Mouse (Mus musculus) 3134 (cell line): ENCODE data around the gene Dlx4.

Experiments
- DNase-seq: peaks from one replicate; pipeline ENCODE4 v3.0.0-alpha.2; 2011; ENCODE audit warnings: low spot score; ENCODE audit not compliant: insufficient read length; ENCODE audit errors: extremely low read depth

The Dlx4 gene

DNA sequence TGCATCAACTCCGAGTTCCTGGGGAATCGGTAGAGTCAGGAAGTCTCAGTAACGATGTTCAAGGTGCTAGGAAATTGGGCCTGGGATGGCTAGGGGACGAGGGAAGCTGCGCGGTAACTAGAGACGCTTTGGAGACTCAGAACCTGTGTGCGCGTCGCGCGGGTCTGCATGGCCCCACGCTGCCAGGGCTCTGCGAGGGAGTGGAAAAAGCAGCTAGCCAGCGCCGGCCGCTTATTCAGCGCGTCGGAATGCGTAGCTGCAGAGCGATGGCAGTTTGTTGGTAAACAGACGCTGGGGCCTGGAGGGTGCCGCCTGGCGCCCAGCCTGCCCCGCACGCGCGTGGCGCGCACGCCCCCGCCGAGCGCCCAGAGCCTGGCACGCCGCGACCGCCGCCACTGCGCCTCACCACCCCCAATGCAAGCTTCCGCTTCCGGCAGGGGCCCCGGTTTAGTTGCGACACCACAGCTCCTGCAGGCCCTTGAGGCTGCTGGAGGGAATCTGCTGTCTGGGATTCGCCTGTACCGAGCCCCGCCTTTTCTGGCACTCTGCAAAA, at the start of gene Dlx4:
Gene Dlx4, minus strand, starts transcription at position 413 of the 553 bp plus-strand sequence.
- DNase-seq = peak; percentile 83

GRCm38 (mm10) chr11:95189863-95190262, 43.8 kb upstream of the Dlx4 start:
- DNase-seq = no peak

GRCm38 (mm10) chr11:95186826-95187225, 40.8 kb upstream of the Dlx4 start:
- peak; percentile 72 for DNase-seq

GRCm38 (mm10) chr11:95185700-95186099, 39.6 kb upstream of the Dlx4 start:
- DNase-seq = no peak

DNA sequence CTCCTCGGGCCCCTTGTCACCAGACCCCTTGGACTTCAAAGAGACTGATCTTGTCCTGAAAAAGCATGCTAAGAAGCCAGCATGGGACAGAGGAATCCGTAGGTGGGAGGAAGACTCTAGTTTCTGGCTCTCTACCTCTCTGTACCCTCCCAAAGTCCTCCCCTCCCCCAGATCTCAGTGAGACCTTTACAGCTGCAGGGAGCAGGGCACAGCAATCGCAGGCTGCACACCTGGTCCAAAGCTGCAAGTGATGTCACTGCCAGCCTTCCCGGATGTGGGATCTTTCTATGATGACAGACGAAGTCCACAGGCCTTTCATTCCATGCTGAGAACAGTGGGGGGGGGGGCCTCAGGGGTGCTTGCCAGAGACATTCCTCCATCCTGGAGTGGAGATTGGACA, 38.5 kb upstream of the Dlx4 start:
- DNase-seq = no peak

- DNase-seq = no peak
These were observed 33.2 kb upstream of the Dlx4 start for GRCm38 (mm10) chr11:95179311-95179710.

- DNase-seq = peak; percentile 88
These were observed 19.8 kb upstream of the Dlx4 start for GRCm38 (mm10) chr11:95165857-95166256.

DNA sequence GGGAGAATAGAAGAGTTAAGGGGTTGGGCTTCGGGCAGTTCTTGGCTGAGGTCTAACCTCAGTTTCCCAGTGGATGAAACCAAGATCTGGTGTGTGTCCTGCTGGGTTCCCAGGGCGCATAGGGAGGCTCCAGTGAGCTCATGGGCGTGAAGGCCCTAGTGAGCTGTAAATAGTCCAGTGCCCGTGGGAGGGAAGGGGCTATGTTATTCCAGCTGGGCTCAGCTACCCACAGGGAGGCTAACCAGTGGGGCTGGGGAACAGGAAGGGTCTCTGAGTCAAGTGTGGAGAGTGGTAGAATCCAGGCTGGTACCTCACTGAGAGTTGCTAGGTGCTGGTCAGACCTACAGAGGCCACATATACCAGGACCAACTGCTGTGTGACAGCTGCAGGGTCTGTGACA, 15.6 kb upstream of the Dlx4 start:
- no peak for DNase-seq

DNA sequence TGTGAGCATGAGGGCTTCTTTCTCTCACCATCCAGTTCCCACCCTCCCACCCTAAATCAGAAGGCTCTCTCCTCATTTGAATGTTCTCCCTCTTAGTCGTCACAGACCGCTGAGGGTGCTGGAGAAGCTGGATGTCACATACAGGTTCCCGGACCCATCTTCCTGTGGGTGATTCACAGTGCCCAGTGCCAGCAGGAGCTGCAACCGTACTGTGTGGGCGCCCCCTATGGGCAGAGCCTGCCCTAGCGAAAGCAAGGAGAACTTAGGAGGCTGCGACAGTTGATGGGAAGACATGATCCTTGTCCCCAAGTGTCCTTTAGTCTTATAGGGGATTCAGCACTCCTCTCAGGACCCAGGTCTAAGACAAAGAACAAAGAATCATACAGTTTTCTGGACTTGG, 14.6 kb upstream of the Dlx4 start:
- DNase-seq = peak; percentile 79

GRCm38 (mm10) chr11:95159763-95160371, 13.8 kb upstream of the Dlx4 start:
- peak; percentile 79 for DNase-seq

- peak; percentile 95 for DNase-seq
These were observed 11.8 kb upstream of the Dlx4 start for GRCm38 (mm10) chr11:95157872-95158271.

- no peak for DNase-seq
These were observed 11.3 kb upstream of the Dlx4 start for GRCm38 (mm10) chr11:95157356-95157755.

- DNase-seq = no peak
These were observed 9.4 kb upstream of the Dlx4 start for GRCm38 (mm10) chr11:95155511-95155910.

GRCm38 (mm10) chr11:95153681-95154080, 7.6 kb upstream of the Dlx4 start:
- peak; percentile 61 for DNase-seq

- DNase-seq = peak; percentile 77
These were observed 7.1 kb upstream of the Dlx4 start for GRCm38 (mm10) chr11:95153116-95153515.

DNA sequence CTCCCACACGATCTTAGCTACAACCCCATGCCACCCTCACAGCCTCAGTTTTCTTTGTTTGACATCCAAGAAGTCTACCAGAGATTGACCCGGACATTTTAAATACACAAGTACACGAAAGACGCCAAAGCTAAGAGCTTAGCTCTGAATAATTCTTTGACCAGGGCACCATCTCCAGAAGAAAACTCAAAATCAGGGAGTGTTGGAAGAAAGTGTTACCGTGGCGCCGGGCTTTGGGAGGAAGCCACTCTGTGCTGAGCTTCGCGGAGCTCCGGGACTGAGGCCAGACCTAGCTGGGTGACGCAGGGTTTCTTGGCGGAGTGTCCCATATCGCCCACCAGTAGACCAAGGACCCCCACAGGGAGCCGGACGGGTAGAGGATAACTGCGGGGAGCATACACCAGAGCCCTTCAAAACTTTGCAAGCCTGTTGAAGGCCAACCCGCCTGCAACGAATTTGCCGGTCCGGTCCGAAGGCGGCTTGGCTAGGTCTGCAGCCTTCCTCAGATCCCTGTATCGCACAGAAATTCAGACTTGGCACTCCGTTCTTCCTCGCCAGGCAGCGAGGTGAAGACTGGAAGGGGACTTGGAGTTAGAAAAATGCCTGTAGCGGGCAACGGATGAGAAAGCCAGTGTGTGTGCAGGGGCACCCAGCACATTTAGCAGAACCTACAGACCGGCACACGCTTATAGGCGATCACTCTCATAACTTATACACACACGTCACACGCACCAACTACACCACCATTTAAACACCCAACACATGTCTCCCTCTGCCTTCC, 4.4 kb upstream of the Dlx4 start:
- DNase-seq = no peak

DNA sequence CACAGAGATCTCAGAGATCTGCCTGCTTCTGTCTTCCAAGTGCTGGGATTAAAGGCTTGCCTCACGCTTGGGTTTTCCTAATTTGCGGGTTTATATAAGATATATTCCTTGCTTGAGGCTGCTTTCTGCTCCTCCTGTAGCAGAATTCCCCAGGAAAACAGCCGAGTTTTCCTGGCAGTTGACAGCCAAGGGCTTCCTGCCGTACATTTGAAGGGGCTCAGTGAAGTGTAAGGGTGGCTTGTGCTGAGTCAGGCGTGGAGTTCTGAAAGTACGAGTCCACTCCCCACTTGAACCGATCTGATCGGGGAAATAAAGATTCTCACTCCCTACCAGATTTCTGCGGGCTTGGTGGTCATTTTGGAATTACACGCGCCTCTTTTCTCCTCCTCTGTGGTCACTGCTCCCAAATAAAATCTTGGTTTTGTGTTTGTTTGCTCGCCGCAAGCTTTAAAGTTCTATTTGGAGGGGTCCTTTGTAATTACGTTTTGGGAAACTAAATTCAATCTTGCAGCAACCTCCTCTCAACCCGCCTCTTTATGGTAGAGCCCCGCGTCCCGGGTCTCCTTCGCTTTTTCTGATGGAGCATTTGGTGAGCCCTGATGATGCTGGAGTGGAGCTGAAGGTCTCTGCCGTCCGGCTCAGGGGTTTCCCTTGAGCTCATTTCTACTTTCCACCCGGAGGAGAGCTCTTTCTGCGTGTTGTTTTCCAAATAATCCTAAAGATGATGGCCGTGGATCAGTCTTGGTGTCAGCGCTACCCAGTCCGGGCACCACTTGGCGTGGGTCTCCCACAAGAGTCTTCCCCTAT, 3.6 kb upstream of the Dlx4 start:
- no peak for DNase-seq

GRCm38 (mm10) chr11:95148754-95149153, 2.7 kb upstream of the Dlx4 start:
- no peak for DNase-seq

DNA sequence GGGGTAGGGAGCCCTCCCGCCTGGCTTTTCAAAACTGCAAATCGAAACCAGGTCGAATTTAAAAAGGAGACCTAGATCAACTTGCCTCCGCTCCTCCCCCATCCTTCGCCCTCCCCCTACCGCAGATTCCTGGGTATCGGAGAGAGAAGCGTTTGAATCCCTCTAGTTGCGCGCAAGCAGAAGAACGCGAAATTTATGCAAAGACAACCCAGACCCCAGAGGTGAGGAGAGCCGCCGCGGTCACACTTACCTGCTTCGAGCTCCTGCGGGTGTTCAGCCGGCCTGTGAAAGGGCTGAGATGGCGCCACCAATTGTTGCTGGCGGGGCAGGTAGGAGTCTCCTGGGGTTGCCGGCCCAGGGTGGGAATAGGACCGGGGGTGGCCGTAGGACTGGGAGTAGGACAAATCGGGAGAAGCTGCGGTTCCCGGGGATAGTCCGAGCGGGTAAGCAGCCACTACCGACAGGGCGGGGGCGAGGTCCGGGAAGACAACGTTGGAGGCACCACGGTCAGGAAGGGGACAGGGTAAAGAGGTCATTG, 1.0 kb downstream of the Dlx4 start:
- no peak for DNase-seq

DNA sequence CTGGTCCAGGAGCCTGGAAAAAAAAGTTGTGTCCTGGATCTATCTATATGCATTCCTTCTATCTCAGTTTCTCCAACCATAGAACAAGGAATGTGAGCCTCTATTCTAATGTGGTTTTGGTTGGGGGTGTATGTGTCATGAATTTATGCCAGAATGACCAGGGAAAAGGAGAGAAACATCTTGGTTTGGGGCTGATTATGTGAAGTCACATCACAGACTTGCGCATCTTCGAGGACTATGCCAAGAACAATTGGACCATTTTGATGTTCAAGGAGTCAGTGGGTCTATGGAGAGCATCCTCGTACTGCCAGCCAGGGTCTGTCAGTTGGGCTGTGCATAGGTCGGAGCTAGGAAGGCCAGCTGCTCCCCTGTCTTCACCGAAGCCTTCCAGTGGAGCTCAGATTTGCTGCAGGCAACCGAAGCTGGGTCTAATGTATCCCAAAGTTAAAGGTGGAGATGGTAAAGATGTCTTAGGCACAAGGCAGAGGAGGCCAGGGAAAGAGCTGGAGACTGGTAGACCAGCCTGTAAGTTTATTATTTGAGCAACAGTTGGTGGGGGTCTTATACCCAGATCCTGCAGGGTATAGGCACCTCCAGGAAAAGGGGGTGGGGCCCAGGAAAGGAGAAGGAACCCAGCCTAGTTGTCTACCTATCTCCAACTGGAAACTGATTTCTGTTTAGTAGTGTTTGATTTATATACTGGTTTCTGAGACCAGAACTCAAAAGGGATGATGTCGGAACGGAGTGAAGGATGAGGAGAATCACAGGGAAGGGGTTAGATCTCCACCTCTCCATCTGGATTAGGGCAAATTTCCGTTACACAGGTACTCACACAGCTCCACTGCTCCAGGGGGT, 1.7 kb downstream of the Dlx4 start:
- DNase-seq = no peak
